Mouse (Mus musculus) ES-Bruce4 (cell line): ENCODE results near the gene Pde1c.

Source experiments
- CTCF ChIP-seq: IDR thresholded peaks from one replicate; pipeline ENCODE4 v1.8.1; 2011; ENCODE audit warnings: low read depth, low read length
- EP300 ChIP-seq: IDR thresholded peaks from 2 replicates; pipeline ENCODE4 v1.6.1; 2011; ENCODE audit warnings: low read depth, low read length; ENCODE audit not compliant: insufficient read depth

GRCm38 (mm10) chr6:56342005-56342404 lies 226.9 kb downstream of the Pde1c start:
- TF ChIP-seq EP300, result no peak
- no peak for TF ChIP-seq CTCF
